Mouse (Mus musculus): ENCODE results near the gene Gm20458. TPM values are rescaled to one million over a fixed set of nuclear protein-coding genes. Genes with fewer than 3 reads are reported as not detected.

The Gm20458 gene
- total RNA-seq, 2 experiments from 2014 or later = 5.4 to 9.9 TPM

- no peak for DNase-seq (ENCODE audit: low spot score in 2 of 2)
Observed at GRCm38 (mm10) chr2:164523301-164523773, 62.6 kb downstream of the Gm20458 start.

DNA sequence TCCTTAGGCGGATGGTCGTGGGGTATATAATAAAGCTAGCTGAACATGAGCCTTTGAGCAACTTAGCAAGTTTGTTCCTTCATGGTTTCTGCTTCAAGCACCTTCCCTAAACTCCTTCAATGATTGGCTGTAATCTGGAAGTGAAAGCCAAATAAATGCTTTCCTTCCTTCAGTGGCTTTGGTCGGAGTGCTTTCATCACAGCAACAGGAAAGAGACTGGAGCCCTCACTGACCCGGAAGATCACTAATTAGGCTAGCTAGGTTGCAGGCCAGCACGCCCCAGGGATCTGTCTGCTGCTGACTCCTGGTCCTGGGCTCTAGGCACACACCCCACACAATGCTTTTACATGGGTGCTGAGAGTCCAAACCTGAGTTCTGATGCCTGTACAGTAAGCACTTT lies 67.8 kb downstream of the Gm20458 start:
- DNase-seq (ENCODE audit: low spot score in 2 of 2) = no peak

GRCm38 (mm10) chr2:164531169-164531568 lies 70.4 kb downstream of the Gm20458 start:
- peak; percentile 63 to 88 for DNase-seq (ENCODE audit: low spot score in 2 of 2)

DNA sequence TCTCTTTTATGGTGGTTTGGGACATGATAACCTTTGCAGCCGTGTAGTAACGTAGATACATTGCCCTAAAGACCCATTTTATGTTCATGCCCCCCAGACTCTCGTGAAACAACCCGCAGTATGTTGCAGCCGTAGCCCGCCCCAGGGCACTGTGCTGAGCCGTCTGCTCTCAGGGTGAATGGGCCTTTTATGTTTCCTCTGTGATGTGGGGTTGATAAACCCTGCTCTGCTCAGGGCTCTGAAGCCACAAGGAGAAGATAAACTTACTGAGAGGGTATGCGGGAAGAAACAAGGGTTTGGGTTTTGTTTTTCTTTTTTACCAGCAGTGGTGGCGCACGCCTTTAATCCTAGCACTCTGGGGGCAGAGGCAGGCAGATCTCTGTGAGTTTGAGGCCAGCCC lies 73.5 kb downstream of the Gm20458 start:
- no peak for DNase-seq (ENCODE audit: low spot score in 2 of 2)

DNA sequence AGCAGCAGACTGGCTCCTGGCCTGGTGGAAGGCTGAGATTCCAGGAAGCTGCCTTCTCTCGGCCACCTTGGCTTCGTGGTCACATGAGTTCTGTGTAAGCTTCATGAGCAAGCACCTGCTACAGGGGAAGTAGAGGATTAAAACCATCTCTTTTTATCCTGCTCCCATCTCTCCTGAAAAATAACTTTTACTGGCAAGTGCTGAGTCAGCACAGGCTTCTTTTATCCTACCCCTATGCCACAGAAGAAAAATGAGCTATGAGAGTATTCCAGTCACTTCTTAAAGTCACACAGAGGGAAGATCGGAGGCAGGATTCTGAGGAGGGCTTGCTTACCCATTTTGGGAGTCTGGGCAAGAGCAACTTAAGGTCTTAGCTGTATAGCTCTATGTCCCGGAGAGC lies 76.2 kb downstream of the Gm20458 start:
- no peak for DNase-seq (ENCODE audit: low spot score in 2 of 2)

Other genes with a start within 250 kb of the Gm20458 start
- not detected for gene Wfdc15b, start 239.3 kb upstream of the Gm20458 start, total RNA-seq (2021)
- not detected for gene Svs2, start 222.5 kb upstream of the Gm20458 start, total RNA-seq (2021)
- gene Svs3b, start 204.3 kb upstream of the Gm20458 start, total RNA-seq (2021) = not detected
- not detected for gene Svs4, start 182.5 kb upstream of the Gm20458 start, total RNA-seq (2021)
- not detected for gene Svs3a, start 171.7 kb upstream of the Gm20458 start, total RNA-seq (2021)
- not detected for gene Svs6, start 144.2 kb upstream of the Gm20458 start, total RNA-seq (2021)
- gene Svs5, start 128.2 kb upstream of the Gm20458 start, total RNA-seq (2021) = not detected
- gene Slpi, start 71.9 kb upstream of the Gm20458 start, total RNA-seq (2021) = under 1 TPM; 0.61 to 0.77 TPM
- under 1 TPM; 0.38 to 0.42 TPM for gene Rbpjl, start 57.8 kb upstream of the Gm20458 start, total RNA-seq (2021)
- 10 to 100 TPM; 11.0 to 11.2 TPM for gene Matn4, start 55.8 kb upstream of the Gm20458 start, total RNA-seq (2021)
- 100 to 1,000 TPM; 122 to 140 TPM for gene Sdc4, start 17.1 kb upstream of the Gm20458 start, total RNA-seq (2021)
- 10 to 100 TPM; 37.9 to 39.9 TPM for gene Sys1, start 4.0 kb upstream of the Gm20458 start, total RNA-seq (2021)
- not detected for gene Trp53tg5, start 12.8 kb downstream of the Gm20458 start, total RNA-seq (2021)
- gene Dbndd2, start 25.1 kb downstream of the Gm20458 start, total RNA-seq (2021) = 100 to 1,000 TPM; 118 to 138 TPM
- gene Pigt, start 36.6 kb downstream of the Gm20458 start, total RNA-seq (2021) = 10 to 100 TPM; 80.8 to 86.1 TPM
- gene Wfdc2, start 101.4 kb downstream of the Gm20458 start, total RNA-seq (2021) = under 1 TPM; 0.67 to 0.96 TPM
- gene Spint3, start 112.5 kb downstream of the Gm20458 start, total RNA-seq (2021) = not detected
- not detected for gene Wfdc6a, start 124.5 kb downstream of the Gm20458 start, total RNA-seq (2021)
- gene Eppin, start 132.6 kb downstream of the Gm20458 start, total RNA-seq (2021) = not detected
- not detected for gene Wfdc6b, start 152.6 kb downstream of the Gm20458 start, total RNA-seq (2021)
- not detected for gene Wfdc8, start 152.7 kb downstream of the Gm20458 start, total RNA-seq (2021)
- gene Wfdc16, start 177.8 kb downstream of the Gm20458 start, total RNA-seq (2021) = not detected
- gene Wfdc10, start 195.1 kb downstream of the Gm20458 start, total RNA-seq (2021) = not detected
- gene Wfdc9, start 195.6 kb downstream of the Gm20458 start, total RNA-seq (2021) = not detected
- not detected for gene Wfdc11, start 213.1 kb downstream of the Gm20458 start, total RNA-seq (2021)
- not detected for gene Wfdc13, start 224.1 kb downstream of the Gm20458 start, total RNA-seq (2021)
- gene Spint4, start 237.5 kb downstream of the Gm20458 start, total RNA-seq (2021) = not detected

Data from layer of hippocampus, adult 18-20 months (tissue).